Mouse (Mus musculus): ENCODE data around the gene Auts2. TPM values are rescaled to one million over a fixed set of nuclear protein-coding genes. Genes with fewer than 3 reads are reported as not detected.

Auts2 gene
- polyA plus RNA-seq, 1 experiment: 9.2 TPM

- Histone ChIP-seq H3K27me3 (replicated peaks; ENCODE audit: control insufficient read depth, insufficient read depth, low read length) (peaks cover 2% of the 10 kb centered on the region), H3K4me3 (ENCODE audit: insufficient read depth, low read depth, low read length) (peak overlapping the region; percentile 63), H3K27ac (ENCODE audit: insufficient read depth, low read depth, low read length) (no peak overlapping the region), H3K4me1 (ENCODE audit: control insufficient read depth, insufficient read depth, low read length) (peaks cover 6% of the 10 kb centered on the region), H3K36me3 (ENCODE audit: control insufficient read depth, insufficient read depth, low read length) (no peaks in the 10 kb centered on the region)
- no peak for TF ChIP-seq POLR2A (IDR thresholded peaks at IDR 0.05; ENCODE audit: low read depth, low read length)
- no peak for TF ChIP-seq CTCF (conservative IDR thresholded peaks at IDR 0.05; ENCODE audit: insufficient read depth, insufficient read length, low read depth, low read length)
- no peak for DNase-seq
- WGBS: 1% methylated on average over 28 of the region's 28 CpGs
Observed at GRCm38 (mm10) chr5:132542381-132543020, 643 bp downstream of the Auts2 start.

- H3K36me3 ChIP-seq (ENCODE audit: control insufficient read depth, insufficient read depth, low read length): no peaks in the 10 kb centered on the region
- H3K27me3 ChIP-seq (replicated peaks; ENCODE audit: control insufficient read depth, insufficient read depth, low read length): peaks cover 2% of the 10 kb centered on the region
- no peak for DNase-seq
- H3K4me1 ChIP-seq (ENCODE audit: control insufficient read depth, insufficient read depth, low read length): peaks cover 6% of the 10 kb centered on the region
- H3K27ac ChIP-seq (ENCODE audit: insufficient read depth, low read depth, low read length): no peak overlapping the region
- TF ChIP-seq POLR2A (IDR thresholded peaks at IDR 0.05; ENCODE audit: low read depth, low read length) (no peak), CTCF (conservative IDR thresholded peaks at IDR 0.05; ENCODE audit: insufficient read depth, insufficient read length, low read depth, low read length) (no peak)
- under 1% methylated on average over 20 of the region's 21 CpGs for WGBS
- peak overlapping the region; percentile 63 for H3K4me3 ChIP-seq (ENCODE audit: insufficient read depth, low read depth, low read length)
Observed at GRCm38 (mm10) chr5:132541951-132542350, 1.2 kb downstream of the Auts2 start.

- WGBS: under 1% methylated on average over 46 of the region's 46 CpGs
- Histone ChIP-seq H3K4me1 (ENCODE audit: control insufficient read depth, insufficient read depth, low read length) (peaks cover 6% of the 10 kb centered on the region), H3K27me3 (replicated peaks; ENCODE audit: control insufficient read depth, insufficient read depth, low read length) (peaks cover 2% of the 10 kb centered on the region), H3K36me3 (ENCODE audit: control insufficient read depth, insufficient read depth, low read length) (no peaks in the 10 kb centered on the region), H3K4me3 (ENCODE audit: insufficient read depth, low read depth, low read length) (peak overlapping the region; percentile 39), H3K27ac (ENCODE audit: insufficient read depth, low read depth, low read length) (no peak overlapping the region)
- no peak for DNase-seq
- no peak for TF ChIP-seq POLR2A (IDR thresholded peaks at IDR 0.05; ENCODE audit: low read depth, low read length)
- no peak for TF ChIP-seq CTCF (conservative IDR thresholded peaks at IDR 0.05; ENCODE audit: insufficient read depth, insufficient read length, low read depth, low read length)
Observed at GRCm38 (mm10) chr5:132541371-132541931, 1.7 kb downstream of the Auts2 start.

GRCm38 (mm10) chr5:132540841-132541311, 2.3 kb downstream of the Auts2 start:
- WGBS: 20% methylated on average over 7 of the region's 7 CpGs

GRCm38 (mm10) chr5:132537475-132537874, 5.7 kb downstream of the Auts2 start:
- Histone ChIP-seq H3K4me3 (ENCODE audit: insufficient read depth, low read depth, low read length) (no peak overlapping the region), H3K27me3 (replicated peaks; ENCODE audit: control insufficient read depth, insufficient read depth, low read length) (no peaks in the 10 kb centered on the region; the same call in none of the 2 replicates), H3K4me1 (ENCODE audit: control insufficient read depth, insufficient read depth, low read length) (peaks cover 5% of the 10 kb centered on the region), H3K36me3 (ENCODE audit: control insufficient read depth, insufficient read depth, low read length) (no peaks in the 10 kb centered on the region), H3K27ac (ENCODE audit: insufficient read depth, low read depth, low read length) (no peak overlapping the region)
- DNase-seq: no peak
- WGBS: 84% methylated on average over 4 of the region's 4 CpGs
- TF ChIP-seq POLR2A (IDR thresholded peaks at IDR 0.05; ENCODE audit: low read depth, low read length) (no peak), CTCF (conservative IDR thresholded peaks at IDR 0.05; ENCODE audit: insufficient read depth, insufficient read length, low read depth, low read length) (no peak)

More at GRCm38 (mm10) chr5:132540841-132541311, 2.3 kb downstream of the Auts2 start:
- no peak for DNase-seq
- Histone ChIP-seq H3K27me3 (replicated peaks; ENCODE audit: control insufficient read depth, insufficient read depth, low read length) (peaks cover 2% of the 10 kb centered on the region), H3K36me3 (ENCODE audit: control insufficient read depth, insufficient read depth, low read length) (no peaks in the 10 kb centered on the region), H3K27ac (ENCODE audit: insufficient read depth, low read depth, low read length) (no peak overlapping the region), H3K4me3 (ENCODE audit: insufficient read depth, low read depth, low read length) (peak overlapping the region; percentile 39), H3K4me1 (ENCODE audit: control insufficient read depth, insufficient read depth, low read length) (peaks cover 6% of the 10 kb centered on the region)
- no peak for TF ChIP-seq CTCF (conservative IDR thresholded peaks at IDR 0.05; ENCODE audit: insufficient read depth, insufficient read length, low read depth, low read length)
- TF ChIP-seq POLR2A (IDR thresholded peaks at IDR 0.05; ENCODE audit: low read depth, low read length): no peak

GRCm38 (mm10) chr5:132526395-132526794, 16.7 kb downstream of the Auts2 start:
- no peak for DNase-seq

GRCm38 (mm10) chr5:132521358-132521873, 21.7 kb downstream of the Auts2 start:
- no peaks in the 10 kb centered on the region for H3K4me1 ChIP-seq (ENCODE audit: control insufficient read depth, insufficient read depth, low read length)
- H3K36me3 ChIP-seq (ENCODE audit: control insufficient read depth, insufficient read depth, low read length): no peaks in the 10 kb centered on the region
- WGBS: 94% methylated on average over 12 of the region's 12 CpGs
- DNase-seq: no peak
- no peak for TF ChIP-seq POLR2A (IDR thresholded peaks at IDR 0.05; ENCODE audit: low read depth, low read length)
- H3K4me3 ChIP-seq (ENCODE audit: insufficient read depth, low read depth, low read length): no peak overlapping the region
- no peaks in the 10 kb centered on the region for H3K27me3 ChIP-seq (replicated peaks; ENCODE audit: control insufficient read depth, insufficient read depth, low read length)
- H3K27ac ChIP-seq (ENCODE audit: insufficient read depth, low read depth, low read length): no peak overlapping the region

More at GRCm38 (mm10) chr5:132526395-132526794, 16.7 kb downstream of the Auts2 start:
- Histone ChIP-seq H3K27ac (ENCODE audit: insufficient read depth, low read depth, low read length) (no peak overlapping the region), H3K4me1 (ENCODE audit: control insufficient read depth, insufficient read depth, low read length) (no peaks in the 10 kb centered on the region), H3K27me3 (replicated peaks; ENCODE audit: control insufficient read depth, insufficient read depth, low read length) (no peaks in the 10 kb centered on the region), H3K4me3 (ENCODE audit: insufficient read depth, low read depth, low read length) (no peak overlapping the region), H3K36me3 (ENCODE audit: control insufficient read depth, insufficient read depth, low read length) (no peaks in the 10 kb centered on the region)
- TF ChIP-seq POLR2A (IDR thresholded peaks at IDR 0.05; ENCODE audit: low read depth, low read length) (no peak), CTCF (conservative IDR thresholded peaks at IDR 0.05; ENCODE audit: insufficient read depth, insufficient read length, low read depth, low read length) (no peak)
- WGBS: 92% methylated on average over 3 of the region's 3 CpGs

Data from kidney, adult 2 months (tissue).